Mouse (Mus musculus): Measurements from ENCODE around the gene Bloc1s4. TPM values are rescaled to one million over a fixed set of nuclear protein-coding genes. Genes with fewer than 3 reads are reported as not detected.

The Bloc1s4 gene
- polyA plus RNA-seq, 1 experiment from 2014 or later, result 6.8 TPM

DNA sequence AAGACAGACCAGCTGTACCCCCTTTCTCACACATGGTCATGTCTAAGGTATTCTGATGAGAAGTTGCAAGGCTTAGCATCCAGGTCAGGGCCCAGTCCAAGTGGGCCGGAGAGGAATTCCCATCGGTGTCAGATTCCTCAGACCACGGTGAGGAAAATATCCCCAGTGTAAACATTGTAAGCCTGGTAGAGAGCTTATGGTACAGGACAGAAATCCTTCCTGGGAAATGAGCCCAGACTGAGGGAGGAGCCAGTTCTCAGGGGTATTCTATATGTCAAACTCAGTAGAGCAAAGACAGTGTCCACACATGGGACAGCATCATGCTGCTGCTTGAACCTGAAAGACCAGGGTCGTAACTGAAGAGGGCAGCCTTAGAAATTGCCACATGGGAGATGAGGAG, 11.4 kb upstream of the Bloc1s4 start:
- no peak overlapping the region for H3K27ac ChIP-seq
- H3K4me3 ChIP-seq (ENCODE audit: inconsistent target), result no peak overlapping the region
- WGBS (ENCODE audit: missing documents), result 83% methylated on average over 4 of the region's 4 CpGs
- no peaks in the 10 kb centered on the region for H3K36me3 ChIP-seq (ENCODE audit: inconsistent target)
- no peaks in the 10 kb centered on the region for H3K79me2 ChIP-seq (ENCODE audit: inconsistent target)

DNA sequence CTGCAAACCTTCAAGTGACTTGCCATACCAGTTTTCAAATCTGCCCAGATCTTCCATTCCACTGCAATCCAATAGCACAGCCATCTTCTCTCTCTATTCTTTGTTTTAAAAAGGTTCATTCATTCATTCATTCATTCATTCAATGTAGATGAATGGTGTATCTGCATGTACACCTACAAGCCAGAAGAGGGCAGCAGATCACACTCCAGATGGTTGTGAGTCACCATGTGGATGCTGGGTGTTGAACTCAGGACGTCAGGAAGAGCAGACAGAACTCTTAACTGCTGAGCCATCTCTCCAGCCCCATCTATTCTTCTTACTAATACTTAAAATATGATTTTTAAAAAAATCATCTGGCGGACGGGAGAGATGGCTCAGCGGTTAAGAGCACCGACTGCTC, 8.6 kb upstream of the Bloc1s4 start:
- Histone ChIP-seq H3K27ac (no peak overlapping the region), H3K36me3 (ENCODE audit: inconsistent target) (no peaks in the 10 kb centered on the region), H3K79me2 (ENCODE audit: inconsistent target) (no peaks in the 10 kb centered on the region), H3K4me3 (ENCODE audit: inconsistent target) (no peak overlapping the region)
- 75% methylated on average over 5 of the region's 5 CpGs for WGBS (ENCODE audit: missing documents)

DNA sequence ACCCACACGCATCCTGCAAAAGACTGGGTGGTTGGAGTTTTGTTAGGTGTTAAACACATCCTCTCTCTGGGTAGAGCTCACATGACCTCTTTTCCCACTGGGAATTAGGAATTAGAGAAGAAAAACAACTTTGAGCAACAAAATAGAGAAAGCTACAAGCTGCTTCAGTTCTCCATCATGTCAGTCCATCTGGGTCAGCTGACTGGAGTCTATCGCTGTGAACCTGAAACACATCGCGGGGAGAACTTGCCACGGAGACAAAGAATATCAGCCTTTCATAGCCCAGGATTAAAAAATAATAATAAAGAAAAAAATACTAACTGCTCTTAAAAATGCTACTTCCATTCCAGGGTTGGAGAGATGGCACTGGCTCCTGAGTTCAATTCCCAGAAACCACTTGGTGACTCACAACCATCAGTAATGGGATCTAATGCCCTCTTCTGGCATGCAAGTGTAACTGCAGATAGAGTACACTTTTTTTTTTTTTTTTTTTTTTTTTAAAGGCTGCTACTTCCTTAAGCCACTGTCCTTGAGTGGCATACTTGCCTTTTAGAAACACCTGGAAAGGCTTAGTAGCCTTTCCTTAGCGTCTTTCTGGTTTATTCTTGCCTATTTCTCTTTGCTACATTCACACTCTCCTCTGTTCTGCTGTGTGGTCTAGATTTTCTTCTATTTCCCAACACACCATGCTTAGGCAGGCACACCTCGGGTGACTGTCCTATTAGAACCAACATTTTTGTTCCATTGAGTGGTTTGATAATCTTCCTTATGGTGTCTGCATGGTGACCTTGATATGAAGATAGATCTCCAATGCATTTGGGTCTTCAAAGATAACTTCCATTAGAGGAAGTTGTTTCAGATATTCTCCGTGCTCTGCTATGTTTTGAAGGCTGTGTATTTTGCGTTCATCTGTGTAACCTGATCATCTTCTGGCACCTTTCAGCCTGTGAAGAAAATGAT, 1.9 kb upstream of the Bloc1s4 start:
- H3K27ac ChIP-seq, result no peak overlapping the region
- peaks cover 27% of the 10 kb centered on the region for H3K79me2 ChIP-seq (ENCODE audit: inconsistent target)
- H3K36me3 ChIP-seq (ENCODE audit: inconsistent target), result no peaks in the 10 kb centered on the region
- WGBS (ENCODE audit: missing documents), result 82% methylated on average over 9 of the region's 9 CpGs
- no peak overlapping the region for H3K4me3 ChIP-seq (ENCODE audit: inconsistent target)

DNA sequence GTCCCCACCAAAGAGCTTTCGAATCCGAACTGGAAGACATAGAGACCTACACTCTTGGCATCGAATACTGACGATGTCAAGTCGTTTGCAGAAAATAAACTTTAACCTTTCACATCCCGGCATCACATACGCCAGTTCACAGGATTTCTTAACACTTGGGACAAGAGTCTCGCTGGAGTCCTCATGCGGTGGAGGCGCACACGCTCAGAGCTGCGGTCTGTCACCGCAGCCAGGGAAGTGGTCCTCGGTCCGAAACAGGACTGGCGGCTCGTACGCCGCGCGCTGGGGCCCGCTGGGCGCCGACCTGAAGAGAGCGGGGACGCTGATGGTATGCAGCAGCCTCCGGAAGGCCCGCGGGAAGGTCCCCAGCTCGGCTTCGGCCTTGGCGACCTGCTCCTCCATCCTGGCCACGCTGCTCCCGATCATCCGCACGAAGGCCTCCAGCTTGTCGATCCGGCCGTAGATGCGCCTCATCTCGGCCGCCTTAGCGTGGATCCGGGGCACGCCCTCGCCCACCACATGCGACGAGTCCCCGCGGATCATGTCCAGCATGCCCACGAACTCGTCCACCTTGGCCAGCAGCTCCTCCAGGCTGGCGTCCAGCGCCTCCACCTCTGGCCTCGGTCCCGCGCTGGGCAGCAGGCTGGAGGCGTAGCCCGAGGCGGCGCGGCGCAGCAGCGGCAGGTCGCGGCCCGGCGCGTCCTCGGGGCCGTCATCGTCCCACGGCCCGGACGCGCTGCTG, 485 bp downstream of the Bloc1s4 start:
- H3K36me3 ChIP-seq (ENCODE audit: inconsistent target), result no peaks in the 10 kb centered on the region
- H3K79me2 ChIP-seq (ENCODE audit: inconsistent target), result peaks cover 27% of the 10 kb centered on the region
- peak overlapping the region; percentile 46 for H3K4me3 ChIP-seq (ENCODE audit: inconsistent target)
- H3K27ac ChIP-seq, result no peak overlapping the region
- under 1% methylated on average over 76 of the region's 76 CpGs for WGBS (ENCODE audit: missing documents)

GRCm38 (mm10) chr5:36747071-36747470, 1.4 kb downstream of the Bloc1s4 start:
- 30% methylated on average over 7 of the region's 7 CpGs for WGBS (ENCODE audit: missing documents)
- Histone ChIP-seq H3K4me3 (ENCODE audit: inconsistent target) (peak overlapping the region; percentile 46; the same call in 1 of the 2 replicates), H3K79me2 (ENCODE audit: inconsistent target) (peaks cover 27% of the 10 kb centered on the region), H3K36me3 (ENCODE audit: inconsistent target) (no peaks in the 10 kb centered on the region), H3K27ac (no peak overlapping the region)

DNA sequence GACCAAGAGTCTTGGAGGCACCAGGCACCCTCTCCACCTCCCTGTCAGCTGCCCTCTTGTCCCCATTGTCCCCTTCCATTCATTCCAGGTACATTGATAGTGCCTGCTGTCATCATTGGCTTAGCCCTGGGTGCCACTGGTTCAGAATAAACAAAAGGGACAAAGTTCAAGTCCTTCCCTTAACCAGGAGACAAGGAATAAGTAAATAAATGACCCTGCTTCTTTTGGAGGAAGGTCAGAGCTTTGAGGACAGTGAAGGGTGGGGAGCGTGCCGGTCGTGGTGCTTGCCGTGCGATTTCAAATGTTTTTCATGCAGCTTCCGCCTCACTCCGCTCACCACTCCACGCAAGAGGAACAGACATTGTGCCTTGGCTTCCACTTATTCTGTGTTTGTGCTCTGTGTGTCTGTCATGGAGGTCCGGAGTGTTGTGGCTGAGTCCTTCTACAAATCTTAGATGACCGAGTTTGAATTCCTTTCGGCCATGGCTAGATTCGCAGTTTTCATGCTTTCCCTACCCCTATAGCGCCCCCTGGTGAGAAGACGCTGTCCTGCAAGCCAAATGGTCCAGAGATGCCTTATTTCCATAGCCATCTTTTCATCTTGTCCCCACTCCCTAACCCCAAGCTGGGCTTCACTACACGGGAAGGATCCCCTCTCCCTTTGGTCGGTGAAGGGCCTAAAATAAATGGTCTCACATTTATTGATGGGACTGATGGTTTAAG, 6.2 kb downstream of the Bloc1s4 start:
- WGBS (ENCODE audit: missing documents), result 37% methylated on average over 16 of the region's 16 CpGs
- H3K4me3 ChIP-seq (ENCODE audit: inconsistent target), result no peak overlapping the region
- H3K36me3 ChIP-seq (ENCODE audit: inconsistent target), result no peaks in the 10 kb centered on the region
- peaks cover 20% of the 10 kb centered on the region for H3K79me2 ChIP-seq (ENCODE audit: inconsistent target)
- H3K27ac ChIP-seq, result no peak overlapping the region

DNA sequence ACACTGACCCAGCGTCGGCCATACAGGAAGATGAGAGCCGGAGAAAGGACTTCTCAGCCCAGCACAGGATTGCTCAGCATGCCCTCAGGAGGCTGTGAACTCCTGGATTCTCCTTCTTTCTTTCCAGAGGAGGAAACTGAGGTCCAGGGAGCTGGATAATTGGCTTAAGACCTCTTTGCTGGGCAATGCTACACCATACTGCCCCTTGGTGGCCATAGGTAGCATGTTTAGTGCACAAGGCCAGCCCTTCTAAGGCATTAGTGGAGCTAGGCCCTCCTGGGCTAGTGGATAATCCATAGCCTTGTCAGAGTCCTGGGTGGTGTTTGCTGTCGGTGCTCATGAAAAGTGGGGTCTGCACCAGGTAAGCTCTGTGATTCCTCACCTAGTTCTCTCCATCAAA, 8.6 kb downstream of the Bloc1s4 start:
- 82% methylated on average over 4 of the region's 4 CpGs for WGBS (ENCODE audit: missing documents)
- no peak overlapping the region for H3K4me3 ChIP-seq (ENCODE audit: inconsistent target)
- H3K79me2 ChIP-seq (ENCODE audit: inconsistent target), result no peaks in the 10 kb centered on the region
- H3K36me3 ChIP-seq (ENCODE audit: inconsistent target), result no peaks in the 10 kb centered on the region
- no peak overlapping the region for H3K27ac ChIP-seq

DNA sequence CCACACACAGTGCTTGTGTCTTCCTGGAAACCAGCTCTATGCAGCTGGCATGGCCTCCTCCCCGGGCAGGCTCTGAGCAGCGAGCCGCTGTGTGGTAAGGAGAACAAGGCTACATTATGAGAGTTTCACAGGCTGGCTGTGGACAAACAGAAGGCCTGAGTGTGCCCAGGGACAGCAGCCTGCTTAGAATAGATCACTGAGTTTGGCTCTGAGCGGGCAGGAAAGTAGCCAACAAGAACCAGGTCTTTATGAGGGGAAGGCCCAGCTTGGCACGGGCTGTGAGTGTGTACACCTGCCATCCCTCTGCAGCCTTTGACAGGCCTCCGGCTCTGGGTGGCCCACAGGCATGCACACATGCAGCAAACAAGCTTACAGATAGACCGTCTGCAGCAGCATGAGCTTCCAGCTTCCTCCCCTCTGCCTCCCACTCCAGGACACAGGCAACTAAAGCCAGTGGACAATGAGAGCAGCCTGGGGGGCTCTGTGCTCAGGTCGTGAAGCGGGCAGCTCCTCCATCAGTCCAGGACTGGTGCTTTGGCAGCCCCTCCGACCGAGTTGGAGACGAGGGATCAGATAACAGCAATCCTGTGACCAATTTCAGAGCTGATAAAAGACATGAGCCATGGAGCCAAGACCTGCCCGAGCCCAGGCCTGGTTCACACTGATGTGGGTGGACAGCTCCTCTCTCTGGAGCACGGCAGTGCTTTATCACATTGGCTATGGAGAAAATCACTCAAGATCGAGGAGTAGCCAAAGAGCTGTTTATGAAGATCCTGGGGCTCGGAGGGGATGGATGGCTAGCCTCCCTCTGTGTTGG, 9.4 kb downstream of the Bloc1s4 start:
- H3K79me2 ChIP-seq (ENCODE audit: inconsistent target), result no peaks in the 10 kb centered on the region
- WGBS (ENCODE audit: missing documents), result 90% methylated on average over 16 of the region's 16 CpGs
- no peak overlapping the region for H3K27ac ChIP-seq
- no peak overlapping the region for H3K4me3 ChIP-seq (ENCODE audit: inconsistent target)
- no peaks in the 10 kb centered on the region for H3K36me3 ChIP-seq (ENCODE audit: inconsistent target)

DNA sequence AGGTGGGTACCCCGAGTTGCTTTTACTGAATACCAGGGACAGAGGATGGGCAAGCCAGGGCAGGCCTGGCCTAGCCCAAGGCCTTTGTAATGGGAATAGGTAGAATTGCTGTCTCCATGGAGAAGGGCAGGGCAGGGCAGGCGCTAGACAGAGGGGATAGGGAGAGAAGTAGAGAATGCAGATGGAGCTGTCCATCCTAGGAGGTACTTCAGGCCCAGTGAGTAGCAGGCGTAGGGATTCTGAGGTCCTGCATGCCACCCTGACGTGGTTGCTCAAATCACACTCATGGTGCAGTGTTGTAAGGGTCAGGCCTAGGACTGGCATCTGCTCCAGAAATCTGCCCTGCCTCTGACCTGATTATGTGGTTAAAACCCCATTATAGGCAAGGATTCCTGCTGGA, 10.7 kb downstream of the Bloc1s4 start:
- H3K4me3 ChIP-seq (ENCODE audit: inconsistent target), result no peak overlapping the region
- no peak overlapping the region for H3K27ac ChIP-seq
- H3K36me3 ChIP-seq (ENCODE audit: inconsistent target), result no peaks in the 10 kb centered on the region
- 89% methylated on average over 4 of the region's 4 CpGs for WGBS (ENCODE audit: missing documents)
- H3K79me2 ChIP-seq (ENCODE audit: inconsistent target), result no peaks in the 10 kb centered on the region

DNA sequence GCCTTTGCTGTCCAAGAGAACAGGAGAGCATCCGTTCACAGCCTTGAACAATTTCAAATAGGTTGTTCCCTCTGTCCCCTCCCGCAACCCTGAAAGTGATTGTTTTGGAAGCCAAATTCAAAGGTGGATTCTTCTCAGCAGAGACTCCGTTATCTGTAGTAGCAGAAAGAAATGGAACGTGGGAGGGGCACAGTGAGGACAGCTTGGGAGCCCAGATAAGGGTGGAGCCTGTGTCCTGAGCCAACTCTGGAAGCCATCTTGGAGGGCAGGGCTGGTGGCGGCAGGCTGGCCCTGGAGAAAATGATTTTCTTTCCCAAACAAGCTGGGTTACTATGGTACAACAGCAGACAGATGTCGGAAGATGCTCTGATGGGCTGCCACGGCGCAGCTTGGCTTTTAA, 12.4 kb downstream of the Bloc1s4 start:
- Histone ChIP-seq H3K27ac (no peak overlapping the region), H3K36me3 (ENCODE audit: inconsistent target) (no peaks in the 10 kb centered on the region), H3K4me3 (ENCODE audit: inconsistent target) (no peak overlapping the region), H3K79me2 (ENCODE audit: inconsistent target) (no peaks in the 10 kb centered on the region)
- 81% methylated on average over 8 of the region's 8 CpGs for WGBS (ENCODE audit: missing documents)

- 85% methylated on average over 6 of the region's 6 CpGs for WGBS (ENCODE audit: missing documents)
- H3K4me3 ChIP-seq (ENCODE audit: inconsistent target), result no peak overlapping the region
- H3K79me2 ChIP-seq (ENCODE audit: inconsistent target), result no peaks in the 10 kb centered on the region
- no peak overlapping the region for H3K27ac ChIP-seq
- H3K36me3 ChIP-seq (ENCODE audit: inconsistent target), result no peaks in the 10 kb centered on the region
Measured at GRCm38 (mm10) chr5:36735106-36735505, 13.3 kb downstream of the Bloc1s4 start.

DNA sequence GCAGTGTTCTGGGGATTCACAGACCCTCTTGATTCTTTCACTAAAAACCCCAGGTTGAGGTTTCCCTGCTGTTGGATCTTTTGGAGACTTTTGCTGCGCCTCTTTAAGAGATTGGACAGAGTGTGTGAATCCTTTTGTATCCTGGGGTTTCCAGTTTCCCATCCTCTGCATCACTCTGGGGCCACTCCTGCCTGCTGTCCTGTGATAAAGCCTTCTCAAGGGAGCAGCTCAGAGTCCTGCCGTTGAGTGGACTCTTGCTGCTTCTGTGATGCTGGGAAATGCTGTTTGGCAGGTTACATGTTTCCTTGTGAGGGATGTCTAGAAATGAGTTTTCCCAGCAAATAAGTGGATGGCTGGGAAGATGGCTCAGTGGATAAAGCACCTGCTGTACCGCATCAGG, 15.0 kb downstream of the Bloc1s4 start:
- no peak overlapping the region for H3K27ac ChIP-seq
- H3K79me2 ChIP-seq (ENCODE audit: inconsistent target), result no peaks in the 10 kb centered on the region
- no peak overlapping the region for H3K4me3 ChIP-seq (ENCODE audit: inconsistent target)
- H3K36me3 ChIP-seq (ENCODE audit: inconsistent target), result no peaks in the 10 kb centered on the region
- WGBS (ENCODE audit: missing documents), result 75% methylated on average over 2 of the region's 3 CpGs

GRCm38 (mm10) chr5:36731901-36732652, 16.4 kb downstream of the Bloc1s4 start:
- Histone ChIP-seq H3K27ac (no peak overlapping the region), H3K4me3 (ENCODE audit: inconsistent target) (no peak overlapping the region), H3K79me2 (ENCODE audit: inconsistent target) (no peaks in the 10 kb centered on the region), H3K36me3 (ENCODE audit: inconsistent target) (no peaks in the 10 kb centered on the region)
- 91% methylated on average over 7 of the region's 7 CpGs for WGBS (ENCODE audit: missing documents)
